Mouse (Mus musculus): ENCODE measurements at regions not wholly inside any gene's neighbourhood (a gene's known extent, or its start where the extent isn't known, plus 50 kb on each side); places are given as distances from the start of the nearest gene placed in this dataset.

- Histone ChIP-seq H3K9me3 (replicated peaks) (0 out of 2 replicates have a peak, but pooled peaks cover 3% of the 10 kb centered on the region), H3K9ac (no peak overlapping the region), H3K4me1 (replicated peaks) (no peaks in the 10 kb centered on the region), H3K4me2 (no peak overlapping the region), H3K36me3 (no peaks in the 10 kb centered on the region), H3K4me3 (replicated peaks) (no peak overlapping the region), H3K27me3 (no peaks in the 10 kb centered on the region), H3K27ac (no peak overlapping the region)
- WGBS (ENCODE audit: insufficient replicate concordance) = 65% methylated on average over 1 of the region's 1 CpGs
- ATAC-seq (ENCODE audit: low read depth) (no peak), DNase-seq (no peak)
Measured at GRCm38 (mm10) chr6:106876690-106877089, 76.8 kb upstream of the Crbn start.

GRCm38 (mm10) chr6:106891879-106892638 lies 92.2 kb upstream of the Crbn start:
- H3K27ac ChIP-seq = no peak overlapping the region
- 50% methylated on average over 4 of the region's 4 CpGs for WGBS (ENCODE audit: insufficient replicate concordance)
- ATAC-seq (ENCODE audit: low read depth) = no peak
- no peaks in the 10 kb centered on the region for H3K36me3 ChIP-seq
- no peaks in the 10 kb centered on the region for H3K27me3 ChIP-seq
- H3K4me1 ChIP-seq (replicated peaks) = no peaks in the 10 kb centered on the region
- no peak overlapping the region for H3K4me2 ChIP-seq
- no peak overlapping the region for H3K9ac ChIP-seq
- H3K9me3 ChIP-seq (replicated peaks) = no peaks in the 10 kb centered on the region
- no peak overlapping the region for H3K4me3 ChIP-seq (replicated peaks)
- no peak for DNase-seq

GRCm38 (mm10) chr6:106892639-106892934 lies 92.7 kb upstream of the Crbn start:
- no peaks in the 10 kb centered on the region for H3K9me3 ChIP-seq (replicated peaks)
- 28% methylated on average over 2 of the region's 2 CpGs for WGBS (ENCODE audit: insufficient replicate concordance)
- ATAC-seq (ENCODE audit: low read depth) (no peak), DNase-seq (no peak)
- no peaks in the 10 kb centered on the region for H3K36me3 ChIP-seq
- H3K27ac ChIP-seq = no peak overlapping the region
- H3K27me3 ChIP-seq = no peaks in the 10 kb centered on the region
- no peak overlapping the region for H3K9ac ChIP-seq
- H3K4me1 ChIP-seq (replicated peaks) = no peaks in the 10 kb centered on the region
- no peak overlapping the region for H3K4me2 ChIP-seq
- no peak overlapping the region for H3K4me3 ChIP-seq (replicated peaks)

GRCm38 (mm10) chr6:106903953-106904683 lies 104.2 kb upstream of the Crbn start:
- no peaks in the 10 kb centered on the region for H3K27me3 ChIP-seq
- no peaks in the 10 kb centered on the region for H3K9me3 ChIP-seq (replicated peaks)
- 72% methylated on average over 8 of the region's 8 CpGs for WGBS (ENCODE audit: insufficient replicate concordance)
- H3K36me3 ChIP-seq = no peaks in the 10 kb centered on the region
- no peak overlapping the region for H3K4me3 ChIP-seq (replicated peaks)
- H3K4me1 ChIP-seq (replicated peaks) = no peaks in the 10 kb centered on the region
- no peak overlapping the region for H3K9ac ChIP-seq
- no peak overlapping the region for H3K27ac ChIP-seq
- DNase-seq (no peak), ATAC-seq (ENCODE audit: low read depth) (no peak)
- no peak overlapping the region for H3K4me2 ChIP-seq

GRCm38 (mm10) chr6:106915121-106915520 lies 115.2 kb upstream of the Crbn start:
- no peaks in the 10 kb centered on the region for H3K4me1 ChIP-seq (replicated peaks)
- DNase-seq = no peak
- no peaks in the 10 kb centered on the region for H3K9me3 ChIP-seq (replicated peaks)
- WGBS (ENCODE audit: insufficient replicate concordance) = 49% methylated on average over 2 of the region's 2 CpGs
- ATAC-seq (ENCODE audit: low read depth) = no peak
- H3K36me3 ChIP-seq = no peaks in the 10 kb centered on the region
- no peak overlapping the region for H3K4me3 ChIP-seq (replicated peaks)
- H3K9ac ChIP-seq = no peak overlapping the region
- H3K27me3 ChIP-seq = no peaks in the 10 kb centered on the region
- H3K27ac ChIP-seq = no peak overlapping the region
- no peak overlapping the region for H3K4me2 ChIP-seq

- DNase-seq (no peak), ATAC-seq (ENCODE audit: low read depth) (no peak)
- no peak overlapping the region for H3K4me3 ChIP-seq (replicated peaks)
- H3K4me1 ChIP-seq (replicated peaks) = no peaks in the 10 kb centered on the region
- no peaks in the 10 kb centered on the region for H3K9me3 ChIP-seq (replicated peaks)
- H3K36me3 ChIP-seq = no peaks in the 10 kb centered on the region
- H3K27me3 ChIP-seq = no peaks in the 10 kb centered on the region
- H3K9ac ChIP-seq = no peak overlapping the region
- no peak overlapping the region for H3K27ac ChIP-seq
- whole genome bisulfite sequencing (ENCODE audit: insufficient replicate concordance) = 84% methylated on average over 3 of the region's 3 CpGs
- H3K4me2 ChIP-seq = no peak overlapping the region
Measured at GRCm38 (mm10) chr6:106916683-106917289, 116.9 kb upstream of the Crbn start.

- DNase-seq (no peak), ATAC-seq (ENCODE audit: low read depth) (no peak)
- Histone ChIP-seq H3K4me1 (replicated peaks) (no peaks in the 10 kb centered on the region), H3K9me3 (replicated peaks) (no peaks in the 10 kb centered on the region), H3K4me3 (replicated peaks) (no peak overlapping the region), H3K9ac (no peak overlapping the region), H3K4me2 (no peak overlapping the region), H3K27me3 (no peaks in the 10 kb centered on the region), H3K27ac (no peak overlapping the region), H3K36me3 (no peaks in the 10 kb centered on the region)
- WGBS (ENCODE audit: insufficient replicate concordance) = 16% methylated on average over 2 of the region's 2 CpGs
Measured at GRCm38 (mm10) chr6:106920951-106921350, 121.1 kb upstream of the Crbn start.

GRCm38 (mm10) chr6:106925486-106925885 lies 125.6 kb upstream of the Crbn start:
- Histone ChIP-seq H3K4me3 (replicated peaks) (no peak overlapping the region), H3K9me3 (replicated peaks) (no peaks in the 10 kb centered on the region), H3K9ac (no peak overlapping the region), H3K27me3 (no peaks in the 10 kb centered on the region), H3K4me1 (replicated peaks) (no peaks in the 10 kb centered on the region), H3K27ac (no peak overlapping the region), H3K36me3 (no peaks in the 10 kb centered on the region), H3K4me2 (no peak overlapping the region)
- 71% methylated on average over 2 of the region's 2 CpGs for WGBS (ENCODE audit: insufficient replicate concordance)
- no peak for DNase-seq
- no peak for ATAC-seq (ENCODE audit: low read depth)

GRCm38 (mm10) chr6:106933584-106933983 lies 133.7 kb upstream of the Crbn start:
- no peak overlapping the region for H3K4me2 ChIP-seq
- DNase-seq (no peak), ATAC-seq (ENCODE audit: low read depth) (no peak)
- WGBS (ENCODE audit: insufficient replicate concordance) = 70% methylated on average over 6 of the region's 6 CpGs
- H3K4me1 ChIP-seq (replicated peaks) = no peaks in the 10 kb centered on the region
- H3K9me3 ChIP-seq (replicated peaks) = no peaks in the 10 kb centered on the region
- no peak overlapping the region for H3K27ac ChIP-seq
- H3K9ac ChIP-seq = no peak overlapping the region
- H3K36me3 ChIP-seq = no peaks in the 10 kb centered on the region
- no peaks in the 10 kb centered on the region for H3K27me3 ChIP-seq
- H3K4me3 ChIP-seq (replicated peaks) = no peak overlapping the region

- Histone ChIP-seq H3K27ac (no peak overlapping the region), H3K36me3 (no peaks in the 10 kb centered on the region), H3K4me3 (replicated peaks) (no peak overlapping the region), H3K4me1 (replicated peaks) (no peaks in the 10 kb centered on the region), H3K9me3 (replicated peaks) (no peaks in the 10 kb centered on the region), H3K4me2 (no peak overlapping the region), H3K9ac (no peak overlapping the region), H3K27me3 (no peaks in the 10 kb centered on the region)
- WGBS (ENCODE audit: insufficient replicate concordance) = 42% methylated on average over 3 of the region's 3 CpGs
- ATAC-seq (ENCODE audit: low read depth) (no peak), DNase-seq (no peak)
Measured at GRCm38 (mm10) chr6:106946227-106946927, 146.5 kb upstream of the Crbn start.

- H3K27ac ChIP-seq = no peak overlapping the region
- ATAC-seq (ENCODE audit: low read depth) = no peak
- H3K36me3 ChIP-seq = no peaks in the 10 kb centered on the region
- no peaks in the 10 kb centered on the region for H3K27me3 ChIP-seq
- 47% methylated on average over 4 of the region's 4 CpGs for WGBS (ENCODE audit: insufficient replicate concordance)
- no peak for DNase-seq
- H3K9me3 ChIP-seq (replicated peaks) = no peaks in the 10 kb centered on the region
- no peak overlapping the region for H3K9ac ChIP-seq
- H3K4me1 ChIP-seq (replicated peaks) = no peaks in the 10 kb centered on the region
- no peak overlapping the region for H3K4me2 ChIP-seq
- no peak overlapping the region for H3K4me3 ChIP-seq (replicated peaks)
Measured at GRCm38 (mm10) chr6:106950909-106951308, 151.0 kb upstream of the Crbn start.
